Mouse (Mus musculus): ENCODE data around the gene Slc35e3.

Gene Slc35e3

DNA sequence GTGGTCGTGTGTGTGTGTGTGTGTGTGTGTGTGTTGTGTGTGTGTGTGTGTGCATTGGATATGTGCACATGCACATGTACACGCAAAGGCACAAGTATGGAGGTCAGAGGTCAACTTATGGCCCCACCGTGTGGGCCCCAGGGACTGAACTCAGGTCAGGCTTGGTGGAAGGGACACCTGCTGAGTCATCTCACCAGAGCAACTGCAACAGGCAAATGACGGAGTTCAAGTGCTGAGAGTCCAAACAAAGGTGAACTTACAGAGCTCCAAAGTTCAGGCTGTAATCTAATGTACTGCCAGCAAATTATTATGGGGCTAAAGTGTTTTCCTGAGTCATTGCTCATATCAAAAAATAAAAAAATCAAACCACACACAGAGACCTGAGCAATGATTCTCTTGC, 9.1 kb downstream of the Slc35e3 start:
- in situ Hi-C loops (cut with MboI; ENCODE audit: unreplicated experiment in 2 of 2): loop anchor here (10.0 to 25.0 kb wide), 4 partner anchors 250 to 800 kb away; no protein-coding TSS in a partner anchor

DNA sequence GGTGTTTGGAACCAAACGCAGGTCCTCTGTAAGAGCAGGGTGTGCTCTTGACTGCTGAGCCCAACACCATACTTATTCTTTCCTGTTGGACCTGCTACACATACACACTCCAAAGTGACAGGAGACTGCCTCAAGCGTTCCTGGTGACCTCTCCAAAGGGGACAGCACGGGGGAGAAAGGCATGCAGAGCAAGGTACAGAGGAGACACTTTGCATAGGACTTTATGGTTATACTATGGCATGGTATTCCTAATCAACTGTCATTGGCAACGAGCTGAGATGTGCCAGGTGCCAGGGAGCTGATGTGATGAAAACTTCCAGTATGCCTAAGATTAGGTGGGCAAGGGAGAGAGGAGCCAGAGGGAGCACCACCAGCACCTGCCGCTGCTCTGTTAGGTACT, 9.6 kb downstream of the Slc35e3 start:
- in situ Hi-C loops (cut with MboI; ENCODE audit: unreplicated experiment in 2 of 2): loop anchor here (10.0 to 25.0 kb wide), 4 partner anchors 251 to 801 kb away; no protein-coding TSS in a partner anchor

DNA sequence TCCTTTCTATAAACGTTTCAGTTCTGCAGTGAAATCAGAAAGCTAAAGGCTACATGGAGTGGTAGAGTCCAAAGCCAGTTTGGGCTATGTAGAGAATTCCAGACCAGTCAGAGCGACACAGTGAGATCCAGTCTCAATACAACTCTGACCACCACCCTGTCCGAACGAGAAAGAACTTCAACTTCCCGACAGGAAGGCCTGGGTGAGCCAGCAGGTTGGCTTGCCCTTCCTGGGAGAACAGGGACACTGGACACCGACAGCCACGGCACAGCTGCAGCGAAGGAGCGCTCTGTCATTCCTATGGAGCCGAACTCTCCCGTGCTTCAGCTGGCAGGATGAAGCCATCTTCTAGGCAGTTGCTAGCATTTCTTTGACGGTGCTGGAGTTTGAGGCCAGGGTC, 10.8 kb downstream of the Slc35e3 start:
- in situ Hi-C loops (cut with MboI; ENCODE audit: unreplicated experiment in 2 of 2): loop anchor here (10.0 to 25.0 kb wide), 4 partner anchors 252 to 802 kb away; no protein-coding TSS in a partner anchor

DNA sequence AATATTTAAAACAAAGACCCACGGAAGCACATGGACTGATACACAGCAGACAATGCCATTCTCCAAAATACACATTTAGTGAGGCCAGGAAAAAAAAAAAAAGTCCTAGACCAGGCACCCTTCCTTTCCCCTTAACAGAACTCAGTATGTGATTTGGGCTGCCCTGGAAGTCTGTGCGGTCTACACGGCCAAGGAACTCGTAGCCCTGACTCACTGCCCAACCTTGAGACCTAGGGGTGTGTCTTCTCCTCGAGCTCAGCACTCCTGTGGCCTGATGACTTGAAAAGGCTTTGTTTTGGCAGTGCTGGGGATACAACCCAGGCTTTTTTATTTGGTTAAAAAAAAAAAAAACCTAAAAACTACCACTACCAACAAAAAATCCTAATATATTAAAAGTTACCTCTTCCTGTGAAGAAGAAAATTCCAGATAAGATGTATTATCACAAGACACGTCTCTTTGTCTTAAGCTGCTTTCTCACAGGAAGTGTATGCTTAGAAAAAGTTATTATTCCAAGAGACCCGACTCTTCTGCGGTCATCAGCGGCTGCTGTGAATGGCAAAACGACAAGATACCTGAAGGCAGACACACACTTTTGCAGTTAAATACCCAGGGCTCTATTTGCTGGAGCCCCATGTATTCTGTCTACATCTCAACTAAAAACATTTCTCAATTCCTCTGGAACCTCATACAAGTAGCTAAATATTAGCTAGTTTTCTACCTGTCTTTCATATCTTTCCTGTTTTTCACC, 11.9 kb downstream of the Slc35e3 start:
- in situ Hi-C loops (cut with MboI; ENCODE audit: unreplicated experiment in 2 of 2): loop anchor here (10.0 to 25.0 kb wide), 4 partner anchors 253 to 803 kb away; no protein-coding TSS in a partner anchor

DNA sequence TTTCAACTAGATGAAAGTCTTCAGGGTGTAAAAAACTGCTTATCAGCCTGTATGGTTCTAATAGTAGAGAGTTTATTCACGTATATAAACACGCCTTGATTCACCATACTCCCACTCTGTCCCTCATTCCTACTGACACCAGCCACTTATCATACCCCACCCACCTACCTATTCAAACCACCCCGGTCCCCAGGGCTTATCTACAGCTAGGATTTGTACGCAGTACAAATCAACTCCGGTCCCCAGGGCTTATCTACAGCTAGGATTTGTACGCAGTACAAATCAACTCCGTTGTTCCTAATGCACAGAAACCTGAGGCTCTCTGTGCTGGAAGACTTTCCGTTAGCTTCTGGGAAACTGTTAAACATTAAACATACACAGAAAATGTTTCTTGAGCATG, 12.5 kb downstream of the Slc35e3 start:
- in situ Hi-C loops (cut with MboI; ENCODE audit: unreplicated experiment in 2 of 2): loop anchor here (10.0 to 25.0 kb wide), 4 partner anchors 254 to 804 kb away; no protein-coding TSS in a partner anchor

DNA sequence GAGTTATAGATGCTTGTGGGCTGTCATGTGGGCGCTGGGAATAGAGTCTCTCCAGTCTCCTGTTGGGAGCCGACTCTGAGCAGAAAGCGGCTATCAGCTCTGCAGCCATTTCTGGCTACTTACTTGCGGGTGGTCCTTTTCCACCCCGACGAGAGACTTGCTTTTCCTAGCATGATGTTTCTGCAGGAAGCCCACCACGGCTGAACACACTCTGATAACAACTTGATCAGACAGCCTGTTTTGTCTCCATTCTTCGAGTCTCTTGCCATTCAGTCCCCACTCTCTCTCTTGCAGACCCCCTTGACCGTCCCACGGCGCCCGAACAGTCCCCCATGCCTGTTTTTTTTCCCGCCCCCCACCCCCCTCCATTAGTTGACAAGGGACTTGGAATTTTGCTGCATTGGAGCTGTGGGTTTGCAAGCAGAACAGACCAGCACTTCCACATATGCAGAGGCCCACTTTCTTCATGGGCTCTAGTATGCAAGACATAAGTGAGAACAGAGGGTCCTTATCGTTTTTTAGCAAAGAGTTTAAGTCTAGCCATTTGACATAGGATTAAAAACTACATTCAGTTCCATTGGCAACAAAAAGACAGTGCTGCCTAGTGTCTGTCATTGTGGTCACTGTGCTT, 13.1 kb downstream of the Slc35e3 start:
- in situ Hi-C loops (cut with MboI; ENCODE audit: unreplicated experiment in 2 of 2): loop anchor here (10.0 to 25.0 kb wide), 4 partner anchors 254 to 804 kb away; no protein-coding TSS in a partner anchor

DNA sequence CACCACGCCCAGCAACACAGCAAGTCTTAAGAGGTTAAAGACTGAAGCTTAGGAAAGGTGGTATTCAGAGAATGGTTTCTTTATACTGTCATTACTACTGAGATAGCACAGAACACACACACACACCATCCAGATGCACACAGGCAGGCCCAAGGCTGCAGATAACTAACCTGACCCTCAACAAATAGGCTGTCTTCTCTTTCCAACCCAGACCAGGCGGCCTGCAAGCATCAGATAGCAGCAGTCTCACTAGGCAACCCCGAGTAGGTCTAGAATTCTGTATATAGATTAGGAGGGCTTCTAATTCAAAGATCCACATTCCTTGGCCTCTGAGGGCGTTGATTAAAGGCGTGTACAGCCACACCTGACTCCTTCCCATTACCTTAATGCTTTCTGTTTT, 14.0 kb downstream of the Slc35e3 start:
- in situ Hi-C loops (cut with MboI; ENCODE audit: unreplicated experiment in 2 of 2): loop anchor here (10.0 to 25.0 kb wide), 4 partner anchors 255 to 805 kb away; no protein-coding TSS in a partner anchor

DNA sequence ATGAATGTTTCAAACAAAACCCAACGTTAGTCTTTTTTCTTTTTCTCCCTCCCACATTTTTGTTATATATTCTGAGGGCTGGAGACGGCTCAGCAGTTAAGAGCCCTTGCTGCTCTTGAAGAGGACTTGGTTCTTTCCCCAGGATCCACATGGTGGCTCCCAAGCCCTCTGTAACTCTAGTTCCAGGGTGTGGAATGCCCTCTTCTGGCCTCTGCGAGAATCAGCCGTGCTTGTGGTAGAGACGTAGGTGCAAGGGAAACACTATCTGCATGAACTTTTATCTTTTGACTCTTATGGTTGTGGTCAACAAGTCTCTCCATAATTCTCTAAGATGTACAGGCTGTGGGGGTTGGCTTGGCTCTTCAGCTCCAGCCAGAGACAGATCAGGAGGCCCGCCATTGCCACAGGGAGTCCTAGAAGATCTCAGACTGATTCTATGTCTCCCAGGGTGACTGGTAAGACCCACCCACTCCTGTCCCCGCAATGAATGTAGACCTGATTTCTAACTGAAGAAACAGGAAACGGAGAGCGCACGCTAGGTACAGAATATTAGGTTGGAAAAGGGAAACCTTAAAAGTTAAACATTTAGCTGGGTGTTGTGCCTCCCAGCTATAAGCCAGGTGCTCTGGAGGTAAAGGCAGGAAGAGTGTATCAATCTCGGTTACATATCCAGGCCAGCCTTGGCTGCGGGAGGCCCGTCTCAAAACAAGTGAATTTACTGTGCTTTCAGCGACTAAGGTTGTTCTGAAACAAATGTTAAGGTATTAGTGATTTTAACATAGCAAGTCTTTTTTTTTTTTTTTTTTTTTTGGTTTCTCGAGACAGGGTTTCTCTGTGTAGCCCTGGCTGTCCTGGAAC, 14.7 kb downstream of the Slc35e3 start:
- in situ Hi-C loops (cut with MboI; ENCODE audit: unreplicated experiment in 2 of 2): loop anchor here (10.0 to 25.0 kb wide), 4 partner anchors 256 to 806 kb away; no protein-coding TSS in a partner anchor

DNA sequence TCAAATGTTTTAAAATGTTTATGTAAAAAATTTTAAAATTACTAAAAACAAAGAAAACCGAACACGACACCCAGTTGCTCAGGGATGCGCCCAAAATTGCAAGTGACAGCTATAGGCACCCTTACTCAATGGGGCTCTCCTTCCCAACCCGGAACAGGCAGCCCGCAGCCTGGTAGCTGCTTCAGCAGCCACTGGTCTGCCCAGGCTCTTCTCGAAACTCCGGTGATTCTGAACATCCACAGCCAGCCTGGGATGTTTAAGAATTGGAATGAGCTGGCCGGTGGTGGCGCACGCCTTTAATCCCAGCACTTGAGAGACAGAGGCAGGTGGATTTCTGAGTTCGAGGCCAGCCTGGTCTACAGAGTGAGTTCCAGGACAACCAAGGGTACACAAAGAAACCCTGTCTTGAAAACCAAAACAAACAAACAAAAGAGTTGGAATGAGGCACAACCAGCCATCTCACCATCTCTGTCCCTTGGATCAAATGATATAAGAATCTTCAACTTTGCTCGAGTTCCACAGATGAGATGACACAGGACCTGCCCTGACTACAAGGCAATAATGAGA, 15.4 kb downstream of the Slc35e3 start:
- in situ Hi-C loops (cut with MboI; ENCODE audit: unreplicated experiment in 2 of 2): loop anchor here (10.0 to 25.0 kb wide), 4 partner anchors 257 to 807 kb away; no protein-coding TSS in a partner anchor

DNA sequence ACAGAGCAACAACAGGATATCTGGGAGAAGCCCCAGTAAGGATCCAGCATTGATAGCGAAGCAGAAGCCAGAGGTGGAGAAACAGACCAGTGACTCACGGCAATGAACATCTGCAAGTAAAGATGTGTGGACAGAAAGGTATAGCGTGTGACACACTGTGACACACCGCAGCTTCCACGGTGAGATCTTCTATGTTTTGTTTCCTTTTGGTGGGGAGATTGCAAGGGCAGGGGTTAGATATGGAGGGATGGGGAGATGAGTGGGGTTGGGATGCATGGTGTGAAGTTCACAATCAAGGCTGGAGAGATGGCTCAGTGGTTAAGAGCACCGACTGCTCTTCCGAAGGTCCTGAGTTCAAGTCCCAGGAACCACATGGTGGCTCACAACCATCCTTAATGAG, 16.0 kb downstream of the Slc35e3 start:
- in situ Hi-C loops (cut with MboI; ENCODE audit: unreplicated experiment in 2 of 2): loop anchor here (10.0 to 25.0 kb wide), 4 partner anchors 257 to 807 kb away; no protein-coding TSS in a partner anchor

DNA sequence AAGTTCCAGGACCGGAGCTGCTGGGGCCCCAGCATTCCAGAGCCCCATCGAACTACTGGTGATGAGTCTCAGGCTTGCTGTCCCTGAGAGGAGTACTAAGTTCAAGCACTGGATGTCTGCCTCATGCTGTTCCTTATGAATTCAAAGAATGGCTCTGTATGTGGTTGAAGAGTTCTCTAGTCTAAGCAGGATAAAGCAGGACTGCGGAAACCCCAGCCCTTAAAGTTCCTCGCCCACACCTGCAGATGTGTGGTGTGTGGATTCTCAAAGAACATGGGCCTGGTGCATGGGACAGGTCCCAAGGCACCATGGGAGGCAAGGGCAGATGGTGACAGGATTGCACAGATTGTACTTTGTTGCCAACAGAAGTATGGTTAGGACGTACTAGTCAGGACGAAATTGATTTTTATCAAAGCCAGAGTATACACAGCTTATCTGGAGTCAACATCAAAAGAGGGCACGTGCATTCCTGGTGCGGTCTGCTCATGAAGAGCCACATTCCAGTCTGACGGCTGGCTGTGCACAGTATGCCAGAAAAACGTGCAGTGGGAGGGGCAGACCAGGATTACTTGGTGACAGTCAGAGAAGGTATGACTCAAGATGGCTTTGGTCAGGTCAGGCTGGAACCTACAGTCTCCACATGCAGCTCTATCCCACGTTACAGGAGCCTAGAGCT, 16.9 kb downstream of the Slc35e3 start:
- in situ Hi-C loops (cut with MboI; ENCODE audit: unreplicated experiment in 2 of 2): loop anchor here (25.0 kb wide), 3 partner anchors 258 to 808 kb away; no protein-coding TSS in a partner anchor

DNA sequence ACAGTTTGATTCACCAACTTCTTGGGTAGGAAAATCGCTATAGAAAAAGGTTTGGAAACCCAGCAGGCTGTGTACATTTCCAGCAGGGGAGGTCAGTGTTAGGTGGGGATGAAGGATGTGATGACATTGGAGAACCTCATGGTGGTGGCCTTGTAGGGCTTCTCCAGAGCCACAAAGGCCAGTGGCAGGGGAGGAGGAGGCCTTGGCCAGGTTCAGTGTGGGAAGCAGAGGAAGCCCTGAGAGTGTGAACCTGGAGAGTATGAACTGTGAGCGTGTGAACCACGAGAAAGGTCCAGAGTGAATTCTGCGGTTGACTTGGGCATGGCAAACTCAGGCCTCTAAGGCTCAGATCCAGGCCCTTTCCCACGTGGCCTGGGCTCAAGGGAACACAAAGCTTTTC, 17.6 kb downstream of the Slc35e3 start:
- in situ Hi-C loops (cut with MboI; ENCODE audit: unreplicated experiment in 2 of 2): loop anchor here (25.0 kb wide), 3 partner anchors 259 to 809 kb away; no protein-coding TSS in a partner anchor

DNA sequence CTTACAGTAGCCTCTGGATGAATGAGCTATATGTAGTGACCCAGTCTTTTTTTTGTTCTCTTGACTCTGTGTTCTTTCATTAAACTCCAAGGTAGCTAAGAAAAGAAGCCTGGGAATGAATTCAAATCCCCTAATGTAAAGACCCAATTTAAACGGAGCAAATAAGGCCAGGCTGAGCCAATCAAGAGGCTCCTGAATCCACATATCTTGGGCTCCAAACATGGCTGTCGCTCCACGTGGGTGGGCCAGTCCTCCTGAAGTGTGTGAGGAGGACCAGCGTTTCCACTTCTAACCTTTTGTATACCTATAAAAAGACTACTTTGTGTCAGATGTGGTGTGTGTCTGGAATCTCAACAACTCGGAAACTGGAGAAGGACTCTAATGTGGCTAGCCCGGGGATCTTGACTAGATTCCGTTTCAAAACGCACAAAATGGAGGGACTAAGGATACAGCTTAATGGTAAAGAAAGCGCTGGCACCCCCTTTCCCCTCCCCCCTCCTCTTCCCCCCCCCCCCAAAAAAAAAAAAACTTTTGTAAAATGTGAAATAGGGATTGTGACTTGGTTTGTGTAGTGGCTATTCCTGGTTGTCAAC, 18.6 kb downstream of the Slc35e3 start:
- in situ Hi-C loops (cut with MboI; ENCODE audit: unreplicated experiment in 2 of 2): loop anchor here (25.0 kb wide), 3 partner anchors 260 to 810 kb away; no protein-coding TSS in a partner anchor

DNA sequence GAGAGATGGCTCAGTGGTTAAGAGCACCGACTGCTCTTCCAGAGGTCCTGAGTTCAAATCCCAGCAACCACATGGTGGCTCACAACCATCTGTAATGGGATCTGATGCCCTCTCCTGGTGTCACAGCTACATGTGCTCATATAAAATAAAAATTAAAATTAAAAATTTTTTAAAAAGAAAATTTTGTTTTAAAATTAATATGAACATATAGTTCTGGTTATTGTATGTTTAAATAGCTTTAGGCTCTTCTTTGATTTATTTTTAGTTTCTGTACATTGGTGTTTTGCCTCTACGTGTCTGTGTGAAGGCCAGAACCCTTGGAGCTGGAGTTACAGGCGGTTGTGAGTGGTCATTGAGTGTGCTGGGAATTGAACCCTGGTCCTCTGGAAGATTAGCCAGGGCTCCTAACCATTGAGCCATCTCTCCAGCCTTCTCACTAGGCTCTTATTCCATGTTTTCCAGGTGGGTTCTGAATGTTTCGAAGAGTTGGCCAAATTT, 19.2 kb downstream of the Slc35e3 start:
- in situ Hi-C loops (cut with MboI; ENCODE audit: unreplicated experiment in 2 of 2): loop anchor here (25.0 kb wide), 3 partner anchors 260 to 810 kb away; no protein-coding TSS in a partner anchor

DNA sequence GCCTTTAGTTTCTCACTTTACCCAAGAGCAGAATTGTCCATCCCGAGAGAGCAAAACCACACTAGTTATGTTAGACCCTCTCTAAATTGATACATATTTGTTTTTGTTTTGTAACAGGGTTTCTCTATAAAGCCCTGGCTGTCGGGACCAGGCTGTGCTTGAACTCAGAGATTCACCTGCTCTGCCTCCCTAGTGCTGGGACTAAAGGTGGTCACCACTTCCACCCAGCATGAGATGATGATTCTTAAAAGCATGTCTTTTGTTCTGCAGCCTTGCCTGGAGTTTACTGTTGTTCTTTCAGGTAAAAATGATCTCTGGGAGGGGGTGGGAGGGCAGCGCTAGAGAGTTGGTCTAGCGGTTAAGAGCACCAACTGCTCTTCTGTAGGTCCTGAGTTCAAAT, 19.8 kb downstream of the Slc35e3 start:
- in situ Hi-C loops (cut with MboI; ENCODE audit: unreplicated experiment in 2 of 2): loop anchor here (25.0 kb wide), 3 partner anchors 261 to 811 kb away; no protein-coding TSS in a partner anchor

DNA sequence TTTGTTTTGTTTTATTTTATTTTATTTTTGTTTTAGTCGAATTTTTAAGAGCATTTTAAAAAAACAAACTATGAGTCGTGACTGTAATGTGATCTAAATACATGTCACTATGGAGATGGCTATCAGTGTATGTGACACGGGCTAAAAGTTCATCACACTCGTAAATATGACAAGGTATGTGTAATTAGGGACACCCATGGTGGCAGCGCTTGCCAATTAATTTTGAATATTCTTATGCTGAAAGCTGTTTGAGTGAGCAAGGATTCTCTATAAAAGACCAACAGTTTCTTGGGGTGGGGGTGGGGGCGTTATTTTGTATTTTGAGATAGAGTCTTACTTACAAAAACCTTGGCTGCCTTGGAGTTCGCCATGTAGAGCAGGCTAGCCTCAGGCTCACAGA, 20.5 kb downstream of the Slc35e3 start:
- in situ Hi-C loops (cut with MboI; ENCODE audit: unreplicated experiment in 2 of 2): loop anchor here (25.0 kb wide), 3 partner anchors 262 to 812 kb away; no protein-coding TSS in a partner anchor

DNA sequence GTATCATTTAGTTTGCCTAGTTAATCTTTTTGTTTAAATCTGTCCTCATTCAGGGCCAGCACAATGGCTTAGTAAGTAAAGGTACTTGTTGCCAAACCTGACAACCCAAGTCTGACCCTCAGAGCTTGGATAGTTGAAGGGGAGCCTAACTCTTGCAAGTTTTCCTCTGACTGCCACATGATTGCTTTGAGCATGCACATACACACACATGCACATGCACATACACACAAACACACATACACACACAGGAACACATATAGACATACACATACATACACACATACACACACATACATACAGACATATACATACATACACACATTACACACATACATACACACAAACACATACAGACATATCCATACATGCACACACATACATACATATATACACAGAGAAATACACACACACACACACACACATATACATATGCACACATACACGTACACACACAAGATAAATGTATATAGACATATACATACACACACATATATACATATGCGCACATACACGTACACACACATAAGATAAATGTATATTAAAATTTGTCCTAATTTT, 21.3 kb downstream of the Slc35e3 start:
- in situ Hi-C loops (cut with MboI; ENCODE audit: unreplicated experiment in 2 of 2): loop anchor here (25.0 kb wide), 6 partner anchors 262 to 1487 kb away; partner anchors contain the start of gene Cct2 (in 1 of the 2)

DNA sequence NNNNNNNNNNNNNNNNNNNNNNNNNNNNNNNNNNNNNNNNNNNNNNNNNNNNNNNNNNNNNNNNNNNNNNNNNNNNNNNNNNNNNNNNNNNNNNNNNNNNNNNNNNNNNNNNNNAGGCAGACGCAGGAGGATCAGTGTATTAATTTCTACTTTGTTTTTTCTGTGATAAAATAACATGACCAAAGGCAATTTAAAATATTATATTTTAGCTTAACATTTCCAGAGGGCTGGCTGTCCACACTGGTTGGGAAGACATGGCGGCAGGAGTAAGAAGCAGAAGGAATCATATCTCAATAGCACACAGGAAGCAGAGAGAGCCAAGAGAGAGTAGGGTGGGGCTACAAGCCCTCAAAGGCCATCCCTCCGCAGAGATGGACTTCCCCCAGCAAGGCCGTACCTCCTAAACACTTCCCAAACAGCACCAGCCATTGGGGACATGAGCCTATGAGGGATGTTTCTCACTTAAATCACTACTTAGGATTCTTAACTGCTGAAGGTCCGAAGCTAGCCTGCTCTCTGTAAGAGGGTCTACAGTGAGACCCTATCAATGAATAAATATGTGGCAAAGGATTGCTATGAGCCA, 21.9 kb downstream of the Slc35e3 start:
- in situ Hi-C loops (cut with MboI; ENCODE audit: unreplicated experiment in 2 of 2): loop anchor here (25.0 kb wide), 3 partner anchors 662 to 1488 kb away; partner anchors contain the start of gene Cct2 (in 1 of the 2)
